Mouse (Mus musculus) midbrain, embryonic 16.5 days (tissue): ENCODE measurements around the gene Baiap2. TPM values are rescaled to one million over a fixed set of nuclear protein-coding genes. Genes with fewer than 3 reads are reported as not detected.

Experiments used
- ATAC-seq: fragments of 200-750 bp; cut with Nextera tagmentation; 2 replicates; pipeline ENCODE4 v1.8.0; 2017; ENCODE audit warnings: moderate TSS enrichment
- H3K27ac ChIP-seq: fragments of 300-500 bp; sonication (generic); 2 replicates; pipeline ENCODE4 v1.5.1; 2014; ENCODE audit warnings: mild to moderate bottlenecking, low read length, mixed read lengths
- H3K27me3 ChIP-seq: fragments of 300-500 bp; sonication (generic); 2 replicates; pipeline ENCODE4 v1.6.1; 2014; ENCODE audit warnings: low read depth, low read length, mixed read lengths; ENCODE audit not compliant: control insufficient read depth, insufficient read depth
- H3K36me3 ChIP-seq: fragments of 300-500 bp; sonication (generic); 2 replicates; pipeline ENCODE4 v1.6.1; 2014; ENCODE audit warnings: mild to moderate bottlenecking, low read length, moderate library complexity, mixed read lengths; ENCODE audit not compliant: control insufficient read depth, insufficient read depth
- H3K4me1 ChIP-seq: fragments of 300-500 bp; sonication (generic); 2 replicates; pipeline ENCODE4 v1.6.1; 2014; ENCODE audit warnings: mild to moderate bottlenecking, low read length, mixed read lengths; ENCODE audit not compliant: control insufficient read depth, insufficient read depth
- H3K4me2 ChIP-seq: fragments of 300-500 bp; sonication (generic); 2 replicates; pipeline ENCODE4 v1.6.1; 2014; ENCODE audit warnings: mild to moderate bottlenecking, low read length, mixed read lengths
- H3K4me3 ChIP-seq: fragments of 300-500 bp; sonication (generic); 2 replicates; pipeline ENCODE4 v1.5.1; 2014; ENCODE audit warnings: low read depth, mild to moderate bottlenecking, low read length, moderate library complexity, mixed read lengths
- H3K9ac ChIP-seq: fragments of 300-500 bp; sonication (generic); 2 replicates; pipeline ENCODE4 v1.6.1; 2014; ENCODE audit warnings: low read depth, low read length, mixed read lengths
- H3K9me3 ChIP-seq: fragments of 300-500 bp; sonication (generic); replicated peaks from 2 replicates; pipeline ENCODE4 v1.6.1; 2014; ENCODE audit warnings: mild to moderate bottlenecking, low read length, mixed read lengths; ENCODE audit not compliant: control insufficient read depth, poor library complexity, severe bottlenecking
- WGBS: fragments of 180-500 bp; shearing (Covaris S2); extraction: QIAGEN DNeasy Blood & Tissue Kit; methylation state at CpG from one replicate; pipeline ENCODE4 v1.1.7; 2014; 5-methylcytosine and 5-hydroxymethylcytosine counted together
- polyA plus RNA-seq: library from polyadenylated mRNA; unstranded; fragments of >200 nt; fragmentation: Nextera tagmentation; extraction: Ambion mirVana; gene quantifications from 2 replicates; pipeline ENCODE4 v1.2.1, GENCODE M21; 2015

Baiap2 gene
- polyA plus RNA-seq, 1 experiment from 2014 or later, result 15.7 TPM

- Histone ChIP-seq H3K36me3 (no peaks in the 10 kb centered on the region), H3K9ac (no peak overlapping the region), H3K4me3 (no peak overlapping the region), H3K27me3 (no peaks in the 10 kb centered on the region), H3K27ac (no peak overlapping the region), H3K4me1 (peaks cover 22% of the 10 kb centered on the region), H3K4me2 (no peak overlapping the region), H3K9me3 (no peaks in the 10 kb centered on the region)
- 70% methylated on average over 8 of the region's 8 CpGs for WGBS
- ATAC-seq, result no peak
These were observed 97.9 kb downstream of the Baiap2 start for GRCm38 (mm10) chr11:120040440-120040839.

GRCm38 (mm10) chr11:120041191-120042123 is 98.9 kb downstream of the Baiap2 start:
- Histone ChIP-seq H3K9me3 (no peaks in the 10 kb centered on the region), H3K9ac (no peak overlapping the region), H3K4me3 (no peak overlapping the region), H3K4me1 (peaks cover 27% of the 10 kb centered on the region), H3K27me3 (no peaks in the 10 kb centered on the region), H3K27ac (no peak overlapping the region), H3K36me3 (no peaks in the 10 kb centered on the region), H3K4me2 (no peak overlapping the region)
- no peak for ATAC-seq
- 69% methylated on average over 13 of the region's 13 CpGs for WGBS

- H3K4me1 ChIP-seq, result peaks cover 27% of the 10 kb centered on the region
- no peak for ATAC-seq
These were observed 99.7 kb downstream of the Baiap2 start for GRCm38 (mm10) chr11:120042141-120042838.

GRCm38 (mm10) chr11:120045341-120045740 is 102.8 kb downstream of the Baiap2 start:
- peak overlapping the region; percentile 95 for H3K4me2 ChIP-seq
- peak overlapping the region; percentile 97 for H3K9ac ChIP-seq
- H3K27ac ChIP-seq, result peak overlapping the region; percentile 96
- no peak for ATAC-seq
- H3K9me3 ChIP-seq, result no peaks in the 10 kb centered on the region
- peaks cover 41% of the 10 kb centered on the region for H3K4me1 ChIP-seq
- no peaks in the 10 kb centered on the region for H3K36me3 ChIP-seq
- peak overlapping the region; percentile 77 for H3K4me3 ChIP-seq
- no peaks in the 10 kb centered on the region for H3K27me3 ChIP-seq
- 59% methylated on average over 4 of the region's 4 CpGs for WGBS

More at GRCm38 (mm10) chr11:120042141-120042838, 99.7 kb downstream of the Baiap2 start:
- no peaks in the 10 kb centered on the region for H3K27me3 ChIP-seq
- no peaks in the 10 kb centered on the region for H3K9me3 ChIP-seq
- WGBS, result 71% methylated on average over 7 of the region's 7 CpGs
- no peaks in the 10 kb centered on the region for H3K36me3 ChIP-seq
- H3K4me2 ChIP-seq, result no peak overlapping the region
- H3K27ac ChIP-seq, result no peak overlapping the region
- no peak overlapping the region for H3K4me3 ChIP-seq
- H3K9ac ChIP-seq, result peak overlapping the region; percentile 28; the same call in 1 of the 2 replicates

- ATAC-seq, result peak; percentile 32; the same call in 1 of the 2 replicates
- H3K9me3 ChIP-seq, result no peaks in the 10 kb centered on the region
- peak overlapping the region; percentile 77 for H3K4me3 ChIP-seq
- 22% methylated on average over 11 of the region's 11 CpGs for WGBS
- H3K27ac ChIP-seq, result peak overlapping the region; percentile 96
- peak overlapping the region; percentile 95 for H3K4me2 ChIP-seq
- H3K9ac ChIP-seq, result peak overlapping the region; percentile 97
- H3K27me3 ChIP-seq, result no peaks in the 10 kb centered on the region
- H3K36me3 ChIP-seq, result no peaks in the 10 kb centered on the region
- H3K4me1 ChIP-seq, result peaks cover 38% of the 10 kb centered on the region
These were observed 103.4 kb downstream of the Baiap2 start for GRCm38 (mm10) chr11:120045839-120046552.

GRCm38 (mm10) chr11:120046553-120047191 is 104.1 kb downstream of the Baiap2 start, which contains the start of gene Aatk:
Gene Aatk (minus strand): TSS chr11:120047167.
- Histone ChIP-seq H3K9ac (peak within 1 kb of the TSS; percentile 97), H3K27me3 (no peaks in the 10 kb centered on the region), H3K4me1 (peaks cover 37% of the 10 kb centered on the region), H3K36me3 (no peaks in the 10 kb centered on the region), H3K27ac (peak within 1 kb of the TSS; percentile 96), H3K9me3 (no peaks in the 10 kb centered on the region), H3K4me2 (peak within 1 kb of the TSS; percentile 95), H3K4me3 (peak within 1 kb of the TSS; percentile 77)
- WGBS, result 2% methylated on average over 56 of the region's 63 CpGs
- ATAC-seq, result peak; percentile 15; the same call in 1 of the 2 replicates

GRCm38 (mm10) chr11:120047531-120048251 is 105.1 kb downstream of the Baiap2 start:
- Histone ChIP-seq H3K9ac (peak overlapping the region; percentile 97), H3K4me3 (peak overlapping the region; percentile 77), H3K27ac (peak overlapping the region; percentile 96), H3K4me1 (peaks cover 35% of the 10 kb centered on the region), H3K36me3 (no peaks in the 10 kb centered on the region), H3K9me3 (no peaks in the 10 kb centered on the region), H3K27me3 (no peaks in the 10 kb centered on the region), H3K4me2 (peak overlapping the region; percentile 95)
- peak; percentile 49 for ATAC-seq
- WGBS, result 7% methylated on average over 23 of the region's 23 CpGs

- Histone ChIP-seq H3K27me3 (no peaks in the 10 kb centered on the region), H3K27ac (peak overlapping the region; percentile 96)
- WGBS, result under 1% methylated on average over 21 of the region's 23 CpGs
These were observed 105.6 kb downstream of the Baiap2 start for GRCm38 (mm10) chr11:120048252-120048556.

More at GRCm38 (mm10) chr11:120048252-120048556, 105.6 kb downstream of the Baiap2 start:
- peak overlapping the region; percentile 77 for H3K4me3 ChIP-seq
- peak; percentile 26 for ATAC-seq
- peak overlapping the region; percentile 95 for H3K4me2 ChIP-seq
- peak overlapping the region; percentile 97 for H3K9ac ChIP-seq
- peaks cover 35% of the 10 kb centered on the region for H3K4me1 ChIP-seq
- no peaks in the 10 kb centered on the region for H3K9me3 ChIP-seq
- H3K36me3 ChIP-seq, result no peaks in the 10 kb centered on the region
